Mouse (Mus musculus) forebrain, embryonic 13.5 days (tissue): ENCODE results near the gene Bicral. TPM values are rescaled to one million over a fixed set of nuclear protein-coding genes. Genes with fewer than 3 reads are reported as not detected.
"Not testable (repeated sequence)": the region's sequence is repeated elsewhere in the genome, so short reads cannot be mapped to it uniquely, and the experiment has no call there.

Experiments
- ATAC-seq: fragments of 200-750 bp; cut with Nextera tagmentation; 2 replicates; pipeline ENCODE4 v1.8.0; 2017
- H3K27ac ChIP-seq: fragments of 300-500 bp; sonication (generic); 2 replicates; pipeline ENCODE4 v1.5.1; 2015; ENCODE audit warnings: inconsistent platforms, mild to moderate bottlenecking, moderate library complexity
- H3K27me3 ChIP-seq: fragments of 300-500 bp; sonication (generic); 2 replicates; pipeline ENCODE4 v1.6.1; 2015; ENCODE audit warnings: mild to moderate bottlenecking, inconsistent platforms
- H3K36me3 ChIP-seq: fragments of 300-500 bp; sonication (generic); 2 replicates; pipeline ENCODE4 v1.6.1; 2015; ENCODE audit warnings: mild to moderate bottlenecking, inconsistent platforms; ENCODE audit not compliant: poor library complexity, severe bottlenecking
- H3K4me1 ChIP-seq: fragments of 300-500 bp; sonication (generic); 2 replicates; pipeline ENCODE4 v1.6.1; 2015; ENCODE audit warnings: inconsistent platforms
- H3K4me2 ChIP-seq: fragments of 300-500 bp; sonication (generic); 2 replicates; pipeline ENCODE4 v1.6.1; 2015; ENCODE audit warnings: inconsistent platforms, mild to moderate bottlenecking, moderate library complexity
- H3K4me3 ChIP-seq: fragments of 300-500 bp; sonication (generic); 2 replicates; pipeline ENCODE4 v1.5.1; 2015; ENCODE audit warnings: mild to moderate bottlenecking, inconsistent platforms
- H3K9ac ChIP-seq: fragments of 300-500 bp; sonication (generic); 2 replicates; pipeline ENCODE4 v1.6.1; 2015; ENCODE audit warnings: mild to moderate bottlenecking, inconsistent platforms
- H3K9me3 ChIP-seq: fragments of 300-500 bp; sonication (generic); replicated peaks from 2 replicates; pipeline ENCODE4 v1.6.1; 2016; ENCODE audit warnings: inconsistent platforms
- WGBS: fragments of 180-500 bp; shearing (Covaris S2); methylation state at CpG from one replicate; pipeline ENCODE4 v1.1.7; 2015; 5-methylcytosine and 5-hydroxymethylcytosine counted together
- polyA plus RNA-seq: library from polyadenylated mRNA; unstranded; fragments of >200 nt; fragmentation: Nextera tagmentation; extraction: Ambion mirVana; gene quantifications from 2 replicates; pipeline ENCODE4 v1.2.1, GENCODE M21; 2015

The Bicral gene
- polyA plus RNA-seq, 1 experiment from 2014 or later: 5.2 TPM

DNA sequence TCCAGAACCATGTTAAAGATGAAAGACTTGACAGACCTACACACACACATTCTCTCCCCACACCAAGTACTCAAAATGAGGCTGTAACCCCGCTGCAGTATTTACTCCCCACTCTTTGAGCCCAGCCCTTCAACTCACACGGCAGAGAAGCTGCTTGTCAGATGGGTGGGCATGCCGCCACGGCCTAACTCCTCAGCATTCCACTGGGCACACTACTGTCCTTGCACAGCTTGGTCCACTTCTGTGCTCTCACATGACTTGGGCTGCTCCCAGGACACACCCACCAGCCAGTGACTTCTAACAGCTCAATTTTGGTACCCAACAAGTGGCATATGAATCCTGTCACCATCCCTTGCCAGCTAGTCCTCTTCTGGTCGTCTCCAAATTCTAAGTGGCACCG lies 5.0 kb downstream of the Bicral start:
- no peak for ATAC-seq
- H3K4me1 ChIP-seq: peaks cover 30% of the 10 kb centered on the region
- no peaks in the 10 kb centered on the region for H3K27me3 ChIP-seq
- H3K36me3 ChIP-seq: no peaks in the 10 kb centered on the region
- no peak overlapping the region for H3K4me3 ChIP-seq
- H3K4me2 ChIP-seq: no peak overlapping the region
- H3K9ac ChIP-seq: no peak overlapping the region
- WGBS: 54% methylated on average over 6 of the region's 6 CpGs
- peak overlapping the region; percentile 77 for H3K27ac ChIP-seq
- H3K9me3 ChIP-seq: no peaks in the 10 kb centered on the region; the same call in 1 of the 2 replicates

DNA sequence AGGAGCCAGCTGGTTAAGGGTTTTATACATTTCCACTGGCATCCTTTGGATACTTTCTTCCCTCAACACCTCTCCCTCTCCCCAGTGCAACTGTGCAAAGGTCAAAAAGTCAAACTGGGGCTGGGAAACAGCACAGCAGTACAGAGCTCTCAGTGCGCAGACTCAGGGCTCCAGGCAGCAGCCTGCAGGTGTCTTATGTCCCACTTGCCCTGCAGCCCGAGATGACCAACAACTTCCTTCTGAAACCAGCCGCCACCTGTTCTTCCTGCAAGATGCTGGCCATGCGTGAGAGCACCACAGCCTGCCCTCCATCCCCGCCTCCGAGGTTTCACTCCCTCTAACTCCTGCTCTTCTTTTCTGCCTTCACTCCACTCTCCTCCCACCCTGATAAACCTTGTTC lies 5.6 kb downstream of the Bicral start:
- WGBS: 66% methylated on average over 6 of the region's 6 CpGs
- no peak for ATAC-seq
- no peaks in the 10 kb centered on the region for H3K36me3 ChIP-seq

GRCm38 (mm10) chr17:46847206-46847605 lies 11.1 kb downstream of the Bicral start:
- no peak for ATAC-seq
- no peak overlapping the region for H3K27ac ChIP-seq
- H3K4me2 ChIP-seq: no peak overlapping the region
- H3K9ac ChIP-seq: no peak overlapping the region
- no peaks in the 10 kb centered on the region for H3K36me3 ChIP-seq
- 89% methylated on average over 7 of the region's 7 CpGs for WGBS
- no peaks in the 10 kb centered on the region; the same call in 1 of the 2 replicates for H3K9me3 ChIP-seq
- no peaks in the 10 kb centered on the region for H3K27me3 ChIP-seq
- peaks cover 11% of the 10 kb centered on the region for H3K4me1 ChIP-seq
- no peak overlapping the region for H3K4me3 ChIP-seq

More for the DNA sequence above, 5.6 kb downstream of the Bicral start:
- Histone ChIP-seq H3K4me2 (no peak overlapping the region; the same call in 1 of the 2 replicates), H3K9ac (no peak overlapping the region), H3K4me3 (no peak overlapping the region), H3K27me3 (no peaks in the 10 kb centered on the region), H3K4me1 (peaks cover 30% of the 10 kb centered on the region), H3K9me3 (no peaks in the 10 kb centered on the region; the same call in 1 of the 2 replicates), H3K27ac (peak overlapping the region; percentile 77)

GRCm38 (mm10) chr17:46846573-46846972 lies 11.7 kb downstream of the Bicral start:
- H3K27ac ChIP-seq, H3K36me3 ChIP-seq, H3K4me3 ChIP-seq, H3K9me3 ChIP-seq, H3K27me3 ChIP-seq, H3K4me2 ChIP-seq, H3K9ac ChIP-seq, ATAC-seq: not testable (repeated sequence)
- peaks cover 11% of the 10 kb centered on the region for H3K4me1 ChIP-seq
- 94% methylated on average over 18 of the region's 18 CpGs for WGBS

DNA sequence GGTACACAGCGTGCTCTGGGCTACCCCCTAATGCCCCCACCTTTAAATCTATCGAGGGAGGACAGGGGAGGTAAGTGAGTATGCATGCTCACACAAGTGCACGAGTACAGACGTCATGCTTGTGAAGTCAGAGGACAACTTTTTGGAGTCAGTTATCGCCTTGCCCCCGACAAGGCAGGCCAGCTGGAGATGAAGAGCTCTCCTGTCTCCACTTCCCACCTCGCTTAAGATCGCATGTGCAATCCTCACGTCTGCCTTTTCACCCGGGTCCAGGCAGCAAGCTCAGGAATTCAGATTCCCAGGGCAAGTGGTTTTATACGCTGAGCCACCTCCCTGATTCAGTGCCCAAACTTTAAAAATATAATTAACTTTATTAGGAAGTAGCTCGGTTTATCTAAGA lies 13.0 kb downstream of the Bicral start:
- H3K4me3 ChIP-seq: no peak overlapping the region
- no peak overlapping the region for H3K27ac ChIP-seq
- ATAC-seq: no peak

DNA sequence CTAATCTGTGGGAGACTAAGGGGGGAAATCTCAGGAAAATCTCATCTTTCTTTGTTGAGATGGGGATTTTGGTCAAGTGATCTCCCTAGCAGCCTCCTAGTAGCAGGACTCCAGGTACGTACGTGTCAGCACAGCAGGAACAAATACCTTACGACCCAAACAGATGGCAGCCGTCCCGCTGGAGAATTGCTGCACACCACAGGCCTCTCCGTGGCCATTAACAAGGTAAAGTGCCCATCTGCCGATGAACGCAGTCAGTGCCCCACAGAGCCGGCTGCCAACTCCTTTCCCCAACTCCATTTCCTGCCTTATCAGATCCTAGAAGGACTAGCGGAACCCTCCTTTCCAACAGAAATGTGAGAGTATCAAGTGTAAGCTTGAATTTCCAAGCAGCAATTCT lies 13.5 kb downstream of the Bicral start:
- no peaks in the 10 kb centered on the region for H3K9me3 ChIP-seq
- 70% methylated on average over 10 of the region's 10 CpGs for WGBS
- H3K36me3 ChIP-seq: no peaks in the 10 kb centered on the region
- no peak overlapping the region for H3K4me3 ChIP-seq
- no peak overlapping the region for H3K4me2 ChIP-seq
- peaks cover 11% of the 10 kb centered on the region for H3K4me1 ChIP-seq
- H3K9ac ChIP-seq: no peak overlapping the region
- ATAC-seq: no peak
- no peak overlapping the region for H3K27ac ChIP-seq
- no peaks in the 10 kb centered on the region for H3K27me3 ChIP-seq

More for the DNA sequence above, 13.0 kb downstream of the Bicral start:
- H3K4me2 ChIP-seq: no peak overlapping the region
- WGBS: 89% methylated on average over 12 of the region's 12 CpGs
- no peak overlapping the region for H3K9ac ChIP-seq
- no peaks in the 10 kb centered on the region for H3K27me3 ChIP-seq
- no peaks in the 10 kb centered on the region for H3K9me3 ChIP-seq
- H3K4me1 ChIP-seq: peaks cover 11% of the 10 kb centered on the region
- H3K36me3 ChIP-seq: no peaks in the 10 kb centered on the region

DNA sequence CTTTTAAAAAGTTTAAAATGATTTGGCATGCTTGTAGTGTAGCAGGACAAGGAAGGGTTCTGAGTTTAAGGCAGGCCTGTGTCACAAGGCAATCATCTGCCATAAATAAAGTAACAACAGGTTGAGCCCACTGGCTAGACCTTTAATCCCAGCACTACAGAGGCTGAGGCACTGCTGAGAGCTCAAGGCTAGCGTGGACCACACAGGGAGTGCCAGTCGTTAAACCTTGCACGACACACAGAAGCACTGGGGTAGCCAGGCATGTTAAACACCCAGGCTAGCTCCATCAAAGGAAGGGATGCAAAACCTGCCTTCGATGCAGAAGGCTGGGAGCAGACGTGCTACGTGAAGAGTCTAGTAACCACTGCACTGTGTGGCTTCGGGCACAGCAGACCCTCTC lies 14.6 kb downstream of the Bicral start:
- Histone ChIP-seq H3K27me3 (no peaks in the 10 kb centered on the region), H3K9me3 (no peaks in the 10 kb centered on the region), H3K9ac (no peak overlapping the region; the same call in 1 of the 2 replicates), H3K4me1 (peaks cover 11% of the 10 kb centered on the region), H3K4me2 (no peak overlapping the region), H3K4me3 (no peak overlapping the region), H3K27ac (no peak overlapping the region), H3K36me3 (no peaks in the 10 kb centered on the region)
- 50% methylated on average over 7 of the region's 7 CpGs for WGBS
- no peak for ATAC-seq

DNA sequence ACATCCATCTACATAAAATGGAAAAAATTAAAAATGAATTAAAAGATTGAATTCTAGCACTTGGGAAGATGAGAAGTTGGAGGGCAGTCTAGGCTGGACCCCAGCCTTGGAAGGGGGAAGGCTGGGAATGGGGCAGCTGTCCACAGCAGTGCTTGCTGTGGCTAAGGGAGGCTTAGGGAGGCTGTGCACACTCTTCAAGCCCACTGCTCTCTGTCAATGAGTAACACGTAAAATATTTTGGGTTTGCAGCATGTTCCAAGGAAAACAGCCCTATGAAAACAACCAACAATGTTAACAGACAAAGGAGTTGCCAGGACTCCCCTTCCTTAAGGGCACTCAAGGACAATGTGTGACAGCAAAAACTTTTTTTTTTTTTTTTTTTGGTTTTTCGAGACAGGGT lies 15.3 kb downstream of the Bicral start:
- Histone ChIP-seq H3K4me1 (peaks cover 11% of the 10 kb centered on the region), H3K4me2 (no peak overlapping the region), H3K9ac (no peak overlapping the region), H3K27me3 (no peaks in the 10 kb centered on the region), H3K9me3 (no peaks in the 10 kb centered on the region), H3K4me3 (no peak overlapping the region), H3K36me3 (no peaks in the 10 kb centered on the region), H3K27ac (no peak overlapping the region)
- no peak for ATAC-seq
- 68% methylated on average over 2 of the region's 2 CpGs for WGBS

GRCm38 (mm10) chr17:46840304-46841010 lies 17.8 kb downstream of the Bicral start:
- ATAC-seq: no peak
- H3K4me1 ChIP-seq: peaks cover 11% of the 10 kb centered on the region
- H3K9ac ChIP-seq: no peak overlapping the region
- no peaks in the 10 kb centered on the region for H3K9me3 ChIP-seq
- no peak overlapping the region for H3K27ac ChIP-seq
- 85% methylated on average over 10 of the region's 10 CpGs for WGBS
- no peaks in the 10 kb centered on the region for H3K36me3 ChIP-seq
- no peak overlapping the region for H3K4me2 ChIP-seq
- H3K4me3 ChIP-seq: no peak overlapping the region
- H3K27me3 ChIP-seq: no peaks in the 10 kb centered on the region

DNA sequence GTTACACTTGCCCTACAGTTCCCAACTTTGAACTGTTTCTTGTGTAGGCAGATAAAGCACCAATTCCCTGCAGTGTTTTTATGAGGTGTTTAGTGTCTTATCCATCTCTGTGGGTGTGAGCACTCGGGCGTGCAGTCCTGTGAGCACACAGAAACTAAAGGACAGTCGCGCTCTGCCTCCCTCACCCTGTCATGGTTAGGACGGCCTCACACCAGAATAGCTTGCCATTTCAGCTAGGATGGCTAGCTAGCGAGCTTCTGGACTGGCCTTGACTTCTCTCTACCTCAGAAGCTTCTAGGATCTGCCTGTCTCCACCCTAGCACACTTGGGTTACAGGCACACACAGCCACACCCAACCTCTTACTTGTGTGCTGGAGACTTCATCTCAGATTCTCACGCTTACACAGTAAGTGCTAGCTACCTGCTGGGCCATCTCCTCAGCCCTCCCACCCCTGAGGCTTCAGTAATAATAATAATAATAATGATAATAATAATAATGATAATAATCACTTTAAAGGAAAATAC lies 19.8 kb downstream of the Bicral start:
- no peaks in the 10 kb centered on the region for H3K27me3 ChIP-seq
- no peaks in the 10 kb centered on the region for H3K36me3 ChIP-seq
- WGBS: 75% methylated on average over 7 of the region's 7 CpGs
- no peak overlapping the region for H3K27ac ChIP-seq
- no peak overlapping the region for H3K9ac ChIP-seq
- ATAC-seq: no peak
- H3K4me1 ChIP-seq: 0 out of 2 replicates have a peak, but pooled peaks cover 2% of the 10 kb centered on the region
- H3K4me2 ChIP-seq: no peak overlapping the region
- no peak overlapping the region for H3K4me3 ChIP-seq
- H3K9me3 ChIP-seq: no peaks in the 10 kb centered on the region

DNA sequence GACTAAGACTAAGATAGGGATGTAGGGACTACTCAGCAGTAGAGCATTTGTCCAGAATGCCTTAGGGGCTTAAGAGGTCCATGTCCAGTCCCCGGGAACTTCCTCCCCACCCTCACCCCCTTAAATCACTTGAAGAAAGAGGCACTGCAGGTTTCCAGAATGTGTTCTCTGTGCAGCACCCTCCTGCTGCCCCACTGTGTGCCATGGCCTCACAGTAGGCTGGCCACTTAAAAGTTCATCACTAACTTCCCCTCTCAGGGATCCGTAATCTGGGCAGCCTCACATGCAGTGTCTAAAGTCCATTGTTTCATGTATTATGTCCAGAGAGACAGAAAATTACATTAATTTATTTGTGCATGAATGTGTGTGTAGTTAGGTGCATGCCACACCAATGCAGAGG lies 20.4 kb downstream of the Bicral start:
- H3K9me3 ChIP-seq: no peaks in the 10 kb centered on the region
- H3K36me3 ChIP-seq: no peaks in the 10 kb centered on the region
- no peak overlapping the region for H3K9ac ChIP-seq
- WGBS: 79% methylated on average over 2 of the region's 2 CpGs
- H3K27me3 ChIP-seq: no peaks in the 10 kb centered on the region
- no peak overlapping the region for H3K27ac ChIP-seq
- H3K4me2 ChIP-seq: no peak overlapping the region
- no peak for ATAC-seq
- H3K4me1 ChIP-seq: 0 out of 2 replicates have a peak, but pooled peaks cover 2% of the 10 kb centered on the region
- no peak overlapping the region for H3K4me3 ChIP-seq

DNA sequence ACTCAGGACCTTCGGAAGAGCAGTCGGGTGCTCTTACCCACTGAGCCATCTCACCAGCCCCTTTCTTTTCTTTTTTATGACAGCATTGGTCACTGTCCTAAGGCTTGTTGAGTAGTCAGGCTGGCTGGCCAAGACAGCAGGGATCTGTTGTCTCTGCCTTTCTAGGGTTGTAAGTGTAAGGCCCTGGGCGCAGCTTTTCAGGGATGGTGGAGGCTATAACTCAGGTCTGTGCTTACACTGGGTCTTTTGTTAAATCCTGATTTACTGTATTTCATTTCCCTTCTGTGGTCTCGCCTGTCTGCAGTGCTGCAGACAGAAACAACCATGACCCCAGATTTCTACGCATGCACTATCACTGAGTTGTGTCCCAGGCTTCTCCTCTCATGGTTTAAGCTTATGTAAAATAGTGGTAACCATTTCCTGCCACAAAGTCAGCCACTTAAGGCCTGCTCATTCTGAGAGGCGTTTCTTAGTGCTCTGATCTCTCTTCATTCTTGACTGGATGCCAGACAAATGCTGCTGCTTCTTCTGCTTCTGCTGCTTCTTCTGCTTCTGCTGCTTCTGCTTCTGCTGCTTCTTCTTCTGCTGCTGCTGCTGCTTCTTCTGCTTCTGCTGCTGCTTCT lies 23.1 kb downstream of the Bicral start:
- no peaks in the 10 kb centered on the region for H3K36me3 ChIP-seq
- no peak overlapping the region for H3K9ac ChIP-seq
- WGBS: 86% methylated on average over 6 of the region's 6 CpGs
- H3K4me3 ChIP-seq: no peak overlapping the region
- no peak overlapping the region for H3K4me2 ChIP-seq
- no peak overlapping the region for H3K27ac ChIP-seq
- no peaks in the 10 kb centered on the region for H3K9me3 ChIP-seq
- no peaks in the 10 kb centered on the region for H3K27me3 ChIP-seq
- 0 out of 2 replicates have a peak, but pooled peaks cover 2% of the 10 kb centered on the region for H3K4me1 ChIP-seq
- no peak for ATAC-seq
